Mouse (Mus musculus) heart, adult 2 months (tissue): ENCODE measurements at regions not wholly inside any gene's neighbourhood (a gene's known extent, or its start where the extent isn't known, plus 50 kb on each side); places are given as distances from the start of the nearest gene placed in this dataset.

Experiments
- DNase-seq, 2 experiments: peaks; one replicate each; pipeline ENCODE4 v3.0.0; 2021
- H3K27ac ChIP-seq: fragments of 200-600 bp; 2 replicates; pipeline ENCODE4 v1.8.1; 2022
- H3K27me3 ChIP-seq: fragments of 200-500 bp; 2 replicates; pipeline ENCODE4 v1.6.1; 2012; ENCODE audit warnings: mild to moderate bottlenecking, low read length, inconsistent platforms, mixed read lengths; ENCODE audit not compliant: control insufficient read depth, insufficient read depth
- H3K36me3 ChIP-seq: fragments of 200-500 bp; 2 replicates; pipeline ENCODE4 v1.6.1; 2012; ENCODE audit warnings: low read length, inconsistent platforms; ENCODE audit not compliant: control insufficient read depth, insufficient read depth
- H3K4me1 ChIP-seq: fragments of 200-500 bp; 2 replicates; pipeline ENCODE4 v1.6.1; 2011; ENCODE audit warnings: low read length; ENCODE audit not compliant: control insufficient read depth, insufficient read depth
- H3K4me3 ChIP-seq: fragments of 200-600 bp; 2 replicates; pipeline ENCODE4 v1.8.1; 2022
- H3K79me2 ChIP-seq: fragments of 200-500 bp; replicated peaks from 2 replicates; pipeline ENCODE4 v1.6.1; 2012; ENCODE audit warnings: mild to moderate bottlenecking, inconsistent platforms, low read length, moderate library complexity, mixed read lengths; ENCODE audit not compliant: control insufficient read depth, insufficient read depth
- H3K9ac ChIP-seq: fragments of 200-500 bp; 2 replicates; pipeline ENCODE4 v1.6.1; 2012; ENCODE audit warnings: low read depth, mild to moderate bottlenecking, control low read depth, inconsistent platforms, low read length, mixed read lengths
- CTCF ChIP-seq: fragments of 200-600 bp; IDR thresholded peaks from 2 replicates; pipeline ENCODE4 v1.8.1; 2022; ENCODE audit warnings: antibody characterized with exemption, mild to moderate bottlenecking, moderate library complexity
- EP300 ChIP-seq: fragments of 200-500 bp; IDR thresholded peaks from 2 replicates; pipeline ENCODE4 v1.6.1; 2011; ENCODE audit warnings: low read depth, low read length, control low read depth; ENCODE audit not compliant: insufficient read depth
- POLR2A ChIP-seq: fragments of 200-500 bp; IDR thresholded peaks from 2 replicates; pipeline ENCODE4 v1.6.1; 2011; ENCODE audit warnings: mild to moderate bottlenecking, low read depth, low read length, control low read depth; ENCODE audit not compliant: insufficient read depth
- WGBS: fragments of 180-500 bp; shearing (Covaris S2); methylation state at CpG from one replicate; pipeline ENCODE4 v1.1.7; 2018; 5-methylcytosine and 5-hydroxymethylcytosine counted together
- intact Hi-C: fragments of 180-260 bp; cut with DNase I; formaldehyde crosslinking; loops from one replicate; pipeline ENCODE4 v1.15.1; 2025

GRCm38 (mm10) chr11:34909841-34910240, 76.4 kb upstream of the Spdl1 start:
- intact Hi-C loops = no loop called here
- DNase-seq = no peak
- H3K27ac ChIP-seq = no peak overlapping the region

GRCm38 (mm10) chr11:34904271-34904670, 70.8 kb upstream of the Spdl1 start:
- TF ChIP-seq POLR2A = no peak
- TF ChIP-seq EP300 = no peak
- no peak for TF ChIP-seq CTCF
- Histone ChIP-seq H3K27me3 (no peaks in the 10 kb centered on the region), H3K9ac (no peak overlapping the region), H3K4me1 (no peaks in the 10 kb centered on the region), H3K36me3 (no peaks in the 10 kb centered on the region), H3K27ac (no peak overlapping the region), H3K4me3 (no peak overlapping the region), H3K79me2 (no peaks in the 10 kb centered on the region)
- intact Hi-C loops = no loop called here
- WGBS = 47% methylated on average over 4 of the region's 4 CpGs
- no peak for DNase-seq

More at GRCm38 (mm10) chr11:34909841-34910240, 76.4 kb upstream of the Spdl1 start:
- H3K36me3 ChIP-seq = no peaks in the 10 kb centered on the region
- no peaks in the 10 kb centered on the region for H3K79me2 ChIP-seq
- H3K9ac ChIP-seq = no peak overlapping the region
- H3K27me3 ChIP-seq = no peaks in the 10 kb centered on the region; the same call in 1 of the 2 replicates
- 35% methylated on average over 5 of the region's 5 CpGs for WGBS
- H3K4me1 ChIP-seq = no peaks in the 10 kb centered on the region
- H3K4me3 ChIP-seq = no peak overlapping the region
- TF ChIP-seq POLR2A (no peak), CTCF (no peak), EP300 (no peak)

DNA sequence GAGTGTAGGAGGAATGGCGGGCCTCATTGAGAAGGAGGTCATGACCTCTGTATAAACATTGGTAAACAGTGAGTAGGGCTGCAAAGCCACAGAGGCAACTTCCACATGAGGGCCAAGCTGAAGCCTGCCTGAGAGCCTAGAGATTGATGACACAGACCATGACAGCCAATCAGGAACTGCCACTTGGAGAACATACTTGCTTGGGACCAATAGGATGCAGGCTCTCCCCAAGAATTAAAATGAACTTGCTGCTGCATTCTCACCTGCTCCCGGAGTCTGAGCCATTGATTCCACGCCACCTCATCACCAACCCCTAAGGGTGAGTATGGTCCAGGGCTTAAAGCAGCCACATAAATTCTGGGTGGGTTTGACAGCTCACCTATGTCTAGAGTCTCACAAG, 66.0 kb upstream of the Spdl1 start:
- Histone ChIP-seq H3K36me3 (no peaks in the 10 kb centered on the region), H3K27ac (no peak overlapping the region), H3K9ac (no peak overlapping the region), H3K4me1 (no peaks in the 10 kb centered on the region), H3K4me3 (no peak overlapping the region), H3K27me3 (no peaks in the 10 kb centered on the region), H3K79me2 (no peaks in the 10 kb centered on the region)
- DNase-seq = no peak
- intact Hi-C loops = no loop called here
- WGBS = 62% methylated on average over 3 of the region's 3 CpGs
- TF ChIP-seq CTCF (no peak), POLR2A (no peak), EP300 (no peak)

- Histone ChIP-seq H3K36me3 (no peaks in the 10 kb centered on the region), H3K79me2 (no peaks in the 10 kb centered on the region), H3K9ac (no peak overlapping the region), H3K4me1 (no peaks in the 10 kb centered on the region), H3K4me3 (no peak overlapping the region), H3K27me3 (no peaks in the 10 kb centered on the region), H3K27ac (no peak overlapping the region)
- no peak for DNase-seq
- intact Hi-C loops = no loop called here
- 68% methylated on average over 7 of the region's 7 CpGs for WGBS
- TF ChIP-seq CTCF (no peak), EP300 (no peak), POLR2A (no peak)
Measured at GRCm38 (mm10) chr11:34895624-34896023, 62.2 kb upstream of the Spdl1 start.

GRCm38 (mm10) chr11:34888374-34889136, 55.1 kb upstream of the Spdl1 start:
- Histone ChIP-seq H3K9ac (no peak overlapping the region), H3K4me3 (no peak overlapping the region), H3K79me2 (no peaks in the 10 kb centered on the region), H3K4me1 (no peaks in the 10 kb centered on the region), H3K36me3 (no peaks in the 10 kb centered on the region), H3K27ac (no peak overlapping the region), H3K27me3 (no peaks in the 10 kb centered on the region)
- no peak for TF ChIP-seq EP300
- intact Hi-C loops = no loop called here
- whole genome bisulfite sequencing = 71% methylated on average over 7 of the region's 7 CpGs
- DNase-seq = no peak

GRCm38 (mm10) chr11:34887587-34887986, 54.1 kb upstream of the Spdl1 start:
- Histone ChIP-seq H3K9ac (no peak overlapping the region), H3K4me3 (no peak overlapping the region), H3K79me2 (no peaks in the 10 kb centered on the region), H3K27me3 (no peaks in the 10 kb centered on the region), H3K27ac (no peak overlapping the region), H3K36me3 (no peaks in the 10 kb centered on the region), H3K4me1 (no peaks in the 10 kb centered on the region)
- no peak for TF ChIP-seq CTCF
- no peak for TF ChIP-seq POLR2A
- no peak for TF ChIP-seq EP300
- intact Hi-C loops = no loop called here
- WGBS = 80% methylated on average over 3 of the region's 3 CpGs
- no peak for DNase-seq
